Mouse (Mus musculus) kidney, adult 2 months (tissue): ENCODE data around the gene Alg9.

ENCODE experiments used
- CTCF ChIP-seq: fragments of 200-500 bp; conservative IDR thresholded peaks from 2 replicates; pipeline ENCODE4 v1.5.1; 2011; ENCODE audit warnings: low read depth, mild to moderate bottlenecking, control low read depth, low read length, moderate library complexity, mixed read lengths; ENCODE audit not compliant: insufficient read depth, insufficient read length
- POLR2A ChIP-seq: fragments of 200-500 bp; IDR thresholded peaks from one replicate; pipeline ENCODE4 v1.6.1; 2011; ENCODE audit warnings: low read depth, low read length, control low read depth

- no peak for TF ChIP-seq POLR2A
- no peak for TF ChIP-seq CTCF
These were observed 73.0 kb downstream of the Alg9 start for GRCm38 (mm10) chr9:50847606-50848368.
